Mouse (Mus musculus): ENCODE measurements around the gene Akr1c21.
"Not testable (repeated sequence)": the region's sequence is repeated elsewhere in the genome, so short reads cannot be mapped to it uniquely, and the experiment has no call there.

The Akr1c21 gene

GRCm38 (mm10) chr13:4573871-4574270 is at the start of gene Akr1c21:
Gene Akr1c21 (plus strand): TSS chr13:4574075.
- no peak for DNase-seq (ENCODE audit: low spot score)

GRCm38 (mm10) chr13:4559143-4559542 is 14.7 kb upstream of the Akr1c21 start:
- no peak for DNase-seq (ENCODE audit: low spot score)

DNA sequence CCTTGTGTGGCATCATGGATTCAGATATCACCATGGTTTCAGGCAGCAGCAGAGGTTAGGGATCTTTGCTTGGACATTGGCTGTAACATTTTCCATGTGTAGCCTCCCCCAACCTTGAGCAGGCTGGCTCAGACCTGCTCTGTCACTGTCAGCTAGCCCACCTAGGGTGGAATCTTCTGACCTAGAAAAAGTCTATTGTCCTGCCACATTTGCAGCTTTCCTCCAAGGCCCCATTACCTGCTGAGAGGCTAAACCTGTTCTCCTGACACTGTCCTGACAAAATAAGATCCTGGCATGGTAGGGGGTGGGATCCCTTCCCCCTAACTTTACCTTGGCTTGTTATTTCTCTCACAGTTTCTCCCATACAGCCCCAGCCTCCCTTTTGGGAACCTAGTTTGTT is 13.4 kb upstream of the Akr1c21 start:
- DNase-seq (ENCODE audit: low spot score) = no peak

GRCm38 (mm10) chr13:4565996-4566395 is 7.9 kb upstream of the Akr1c21 start:
- no peak for DNase-seq (ENCODE audit: low spot score)

DNA sequence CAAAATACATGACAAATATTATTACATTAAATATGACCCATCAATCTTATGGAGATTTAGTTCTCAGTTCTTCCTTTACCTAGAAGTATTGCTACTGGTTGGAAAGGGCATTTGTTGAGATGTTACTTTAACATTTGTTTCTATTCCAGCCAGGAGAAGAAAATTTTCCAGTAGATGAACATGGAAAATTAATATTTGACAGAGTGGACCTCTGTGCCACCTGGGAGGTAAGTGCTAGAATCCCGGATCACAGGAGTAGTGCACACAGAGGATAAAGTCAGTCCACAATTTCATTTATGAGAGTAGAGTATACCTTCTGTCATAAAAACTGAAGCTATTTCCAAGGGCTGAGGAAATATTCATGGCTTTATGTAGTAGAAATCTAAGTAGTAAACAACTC is 3.0 kb downstream of the Akr1c21 start:
- no peak for DNase-seq (ENCODE audit: low spot score)

DNA sequence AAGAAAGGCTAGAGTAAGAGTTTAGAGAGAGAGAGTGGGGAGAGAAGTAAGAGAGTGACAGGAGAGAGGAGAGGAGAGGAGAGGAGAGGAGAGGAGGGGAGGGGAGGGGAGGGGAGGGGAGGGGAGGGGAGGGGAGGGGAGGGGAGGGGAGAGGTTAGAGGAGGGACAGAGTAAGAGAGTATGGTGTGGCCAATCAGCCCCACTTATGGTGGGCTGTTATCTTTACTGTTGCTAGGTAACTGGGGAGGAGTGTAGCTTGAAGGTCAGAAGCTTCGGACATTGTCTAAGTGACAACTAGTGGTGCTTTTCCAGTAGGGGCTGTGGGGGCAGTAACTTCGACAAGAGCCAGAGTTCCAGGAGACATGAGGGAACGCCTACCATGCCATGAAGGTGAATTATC is 29.6 kb downstream of the Akr1c21 start:
- DNase-seq (ENCODE audit: low spot score) = not testable (repeated sequence)

- no peak for DNase-seq (ENCODE audit: low spot score)
Observed at GRCm38 (mm10) chr13:4606821-4607220, 32.9 kb downstream of the Akr1c21 start.

DNA sequence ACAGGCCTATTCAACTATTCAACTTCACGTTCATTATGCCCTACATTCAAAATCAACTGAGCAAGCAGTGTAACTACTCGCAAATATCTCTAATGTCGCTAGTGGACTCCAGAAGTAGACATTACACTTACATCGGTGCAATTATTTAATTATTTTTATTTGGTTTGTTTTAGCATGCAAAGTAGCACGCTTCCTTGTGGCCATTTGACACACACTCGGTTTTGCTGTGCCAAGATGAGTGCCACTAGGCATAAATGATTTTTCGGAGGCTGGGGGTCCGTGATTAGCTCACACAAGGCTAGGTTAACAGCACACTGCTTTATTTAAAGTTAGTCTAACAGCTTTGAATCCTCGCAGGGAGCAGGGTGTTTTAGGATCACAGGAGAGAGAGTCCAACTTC is 34.7 kb downstream of the Akr1c21 start:
- DNase-seq (ENCODE audit: low spot score) = no peak

GRCm38 (mm10) chr13:4608961-4609409 is 35.1 kb downstream of the Akr1c21 start, which contains the start of gene Akr1e1:
Gene Akr1e1 (minus strand): TSS chr13:4609174.
- peak; percentile 89 for DNase-seq (ENCODE audit: low spot score)

GRCm38 (mm10) chr13:4610902-4611301 is 37.0 kb downstream of the Akr1c21 start:
- no peak for DNase-seq (ENCODE audit: low spot score)
